Mouse (Mus musculus) telencephalon, adult 2 months (tissue): ENCODE measurements at regions not wholly inside any gene's neighbourhood (a gene's known extent, or its start where the extent isn't known, plus 50 kb on each side); places are given as distances from the start of the nearest gene placed in this dataset.
"Not testable (repeated sequence)": the region's sequence is repeated elsewhere in the genome, so short reads cannot be mapped to it uniquely, and the experiment has no call there.

Source experiments
- DNase-seq: peaks from one replicate; pipeline ENCODE4 v3.0.0-alpha.2; 2011; ENCODE audit warnings: low read depth, low spot score

DNA sequence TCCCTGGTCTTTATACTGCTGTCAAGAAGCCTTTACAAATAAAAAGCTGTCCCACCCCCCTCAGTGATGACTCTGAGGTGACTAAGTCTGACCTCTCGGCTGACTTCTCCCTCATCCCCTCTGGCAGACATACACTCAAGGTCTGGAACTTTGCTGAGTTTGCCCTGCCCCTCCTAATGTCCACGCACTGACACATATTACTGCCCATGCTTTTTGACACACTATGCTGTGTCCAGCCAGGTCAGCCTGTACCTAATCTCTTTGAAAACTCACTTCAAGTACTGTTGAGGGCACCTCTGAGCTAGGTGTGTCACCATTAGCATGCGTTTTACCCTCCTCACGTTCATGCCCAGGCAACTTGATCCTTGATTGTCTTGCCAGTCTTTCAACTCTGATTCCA, 164.9 kb upstream of the Frmd6 start:
- no peak for DNase-seq

GRCm38 (mm10) chr12:70668158-70668557, 157.2 kb upstream of the Frmd6 start:
- not testable (repeated sequence) for DNase-seq

- no peak for DNase-seq
Observed at GRCm38 (mm10) chr12:70672115-70672514, 153.2 kb upstream of the Frmd6 start.

DNA sequence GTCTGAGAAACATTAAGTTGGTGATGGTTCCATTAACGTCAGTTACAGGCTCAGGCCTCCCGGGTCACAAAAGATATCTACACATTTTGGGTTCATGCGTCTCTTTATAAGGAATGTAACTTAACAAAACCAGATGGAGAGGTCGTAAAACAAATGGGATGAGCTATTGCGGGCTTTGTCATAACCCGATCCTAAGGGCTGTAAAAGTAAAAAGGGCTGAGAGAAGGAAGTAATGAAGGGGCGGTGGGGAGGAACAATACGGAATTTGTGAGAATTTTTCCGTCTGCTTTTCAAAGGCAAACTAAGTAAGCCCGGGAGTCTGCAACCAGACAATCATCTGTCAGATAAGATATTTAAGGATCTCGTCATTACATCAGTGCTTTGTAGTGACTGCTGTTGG, 152.1 kb upstream of the Frmd6 start:
- DNase-seq: no peak

GRCm38 (mm10) chr12:70674144-70674543, 151.2 kb upstream of the Frmd6 start:
- DNase-seq: no peak

GRCm38 (mm10) chr12:70675846-70676245, 149.5 kb upstream of the Frmd6 start:
- no peak for DNase-seq

DNA sequence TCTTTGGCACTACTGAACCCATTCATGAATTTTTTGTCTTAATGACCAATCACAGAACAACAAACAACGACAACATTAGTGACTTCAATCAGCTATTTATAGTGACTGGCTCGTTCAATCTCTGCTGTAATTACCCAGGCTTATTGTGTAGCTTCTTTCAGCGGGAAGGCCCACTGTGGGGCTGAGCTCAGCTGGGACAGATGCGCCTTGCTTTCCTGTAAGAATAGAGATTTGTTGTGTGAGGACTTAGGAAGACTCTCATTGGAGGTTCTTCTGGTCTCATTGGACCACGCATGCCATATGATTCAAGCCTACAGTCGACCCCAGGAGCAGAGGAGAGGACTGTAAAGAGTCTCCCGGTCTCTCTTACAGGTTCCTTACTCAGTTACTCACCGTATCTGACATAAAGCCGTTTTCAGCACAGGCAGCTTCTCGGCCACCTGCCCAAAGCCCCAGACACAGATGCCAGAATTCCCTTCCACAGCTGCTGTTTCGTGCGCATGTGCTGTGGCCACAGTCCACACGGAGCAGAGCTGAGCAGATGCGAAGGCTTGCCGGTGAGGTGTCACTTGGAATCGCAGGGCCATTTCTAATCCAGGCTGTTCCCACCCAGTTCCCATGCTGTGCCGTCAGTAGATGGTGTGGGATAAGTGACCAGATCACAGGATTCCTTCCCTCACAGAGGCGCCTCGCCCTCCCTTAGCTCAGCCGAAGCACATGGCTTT, 145.5 kb upstream of the Frmd6 start:
- DNase-seq: no peak

GRCm38 (mm10) chr12:70681407-70681990, 143.8 kb upstream of the Frmd6 start:
- DNase-seq: no peak

GRCm38 (mm10) chr12:70684354-70684753, 141.0 kb upstream of the Frmd6 start:
- no peak for DNase-seq

- DNase-seq: no peak
Observed at GRCm38 (mm10) chr12:70685432-70685831, 139.9 kb upstream of the Frmd6 start.

GRCm38 (mm10) chr12:70686337-70686736, 139.0 kb upstream of the Frmd6 start:
- DNase-seq: no peak

DNA sequence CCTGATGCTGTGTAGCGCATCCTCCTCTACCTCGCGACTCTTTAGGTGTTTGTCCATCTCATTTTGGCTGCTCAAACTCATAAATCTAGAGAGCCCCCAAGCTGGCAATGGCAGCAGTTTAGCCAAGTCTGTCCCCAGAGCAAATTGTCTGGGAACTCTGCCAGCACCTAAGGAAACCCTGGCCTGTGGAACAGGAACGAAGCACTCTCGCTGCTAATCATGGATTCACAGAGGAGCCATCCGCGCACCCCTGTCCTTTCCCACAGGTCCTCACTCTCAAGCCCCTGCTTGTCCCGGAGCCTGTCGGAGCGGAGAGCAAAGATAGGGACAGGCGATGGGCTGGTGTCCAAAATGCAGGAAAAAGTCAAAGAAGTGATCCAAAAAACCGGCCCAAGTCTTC, 138.3 kb upstream of the Frmd6 start:
- no peak for DNase-seq

- DNase-seq: no peak
Observed at GRCm38 (mm10) chr12:70695162-70695561, 130.2 kb upstream of the Frmd6 start.

GRCm38 (mm10) chr12:70696256-70696655, 129.1 kb upstream of the Frmd6 start:
- no peak for DNase-seq

DNA sequence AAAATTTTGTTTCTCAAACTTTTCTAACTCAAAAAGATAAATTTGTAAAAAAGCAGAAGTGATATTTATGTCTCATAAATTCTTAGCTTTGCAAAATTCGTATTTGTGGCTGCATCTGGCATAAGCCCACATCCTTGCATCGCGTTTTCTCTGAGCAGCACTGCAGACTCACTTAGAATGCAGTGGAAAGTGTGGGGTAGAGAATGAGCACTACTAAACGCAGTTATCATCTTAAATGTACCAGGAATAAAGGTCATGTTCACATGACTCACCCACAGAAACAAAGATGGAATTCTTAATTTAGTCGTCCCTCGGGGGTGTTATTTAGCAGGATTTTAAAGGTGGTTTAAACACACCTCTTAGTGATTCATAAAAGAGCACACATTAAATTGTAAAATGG, 126.8 kb upstream of the Frmd6 start:
- peak; percentile 89 for DNase-seq

DNA sequence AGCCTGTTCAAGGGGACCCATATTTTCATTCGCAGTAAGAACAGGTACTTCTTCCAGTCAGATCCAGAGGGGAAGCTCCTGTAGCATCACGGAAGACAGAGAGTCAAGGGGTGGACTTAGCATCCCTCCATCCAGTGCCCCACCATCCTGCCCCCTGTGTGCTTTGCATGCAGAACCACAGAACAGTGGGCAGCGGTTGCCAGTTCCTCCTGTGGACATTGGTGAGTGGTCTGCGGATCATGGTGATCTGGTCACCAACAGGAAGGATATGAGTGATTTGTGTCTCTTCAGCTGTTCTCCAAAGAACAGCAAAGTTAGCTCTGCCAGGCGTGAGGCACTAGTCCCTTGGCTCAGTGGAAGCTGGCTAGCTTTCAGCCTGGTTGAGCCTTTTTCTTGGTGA, 122.8 kb upstream of the Frmd6 start:
- DNase-seq: no peak

GRCm38 (mm10) chr12:70706806-70707628, 118.3 kb upstream of the Frmd6 start:
- DNase-seq: no peak

DNA sequence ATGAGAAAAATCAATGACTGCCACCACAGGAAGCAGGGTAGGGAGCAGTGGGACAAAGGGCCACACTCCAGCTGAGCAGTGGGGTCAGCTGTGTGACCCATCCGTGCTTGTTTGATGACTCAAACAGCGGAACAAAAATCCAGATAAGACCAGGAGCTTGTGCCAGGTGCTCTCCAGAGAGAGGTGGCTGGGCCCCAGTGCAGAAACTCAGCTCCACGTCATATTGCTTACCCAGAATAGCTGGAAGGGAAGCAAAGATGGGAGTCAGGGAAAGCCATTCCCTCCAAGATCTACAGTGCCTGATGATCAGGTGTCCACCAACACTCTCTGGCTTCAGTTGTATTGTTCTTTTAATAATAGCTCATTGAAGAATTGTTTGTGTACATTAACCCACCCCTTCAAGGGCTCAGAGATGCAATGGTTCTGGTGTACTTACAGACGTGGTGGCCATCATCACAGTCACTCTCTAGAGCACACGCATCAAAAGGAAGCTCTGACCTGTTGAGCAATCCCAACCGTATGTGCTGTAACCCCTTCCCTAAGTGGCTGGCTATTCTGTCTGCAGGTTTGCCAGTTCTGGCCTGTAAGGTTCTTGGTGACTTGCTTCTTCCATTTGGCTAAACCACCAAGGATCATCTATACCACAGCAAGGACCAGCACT, 117.6 kb upstream of the Frmd6 start:
- no peak for DNase-seq

DNA sequence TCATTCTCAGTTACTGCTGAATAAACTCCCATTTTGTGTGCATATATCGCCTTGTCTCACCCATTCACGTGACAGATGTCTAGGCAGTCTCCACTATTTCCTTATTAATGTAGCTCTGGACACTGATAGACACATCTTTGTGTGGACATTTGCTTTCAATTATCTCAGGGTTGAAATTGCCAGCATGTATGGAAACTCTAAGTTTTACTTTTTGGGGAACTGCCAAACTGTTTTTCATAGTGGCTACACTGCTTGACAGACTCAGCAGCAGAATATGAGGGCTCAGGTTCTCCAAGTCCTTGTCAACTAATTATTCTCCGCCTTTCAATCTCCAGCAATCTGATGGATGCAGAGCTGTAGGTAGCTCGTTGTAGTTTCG, 117.0 kb upstream of the Frmd6 start:
- no peak for DNase-seq

DNA sequence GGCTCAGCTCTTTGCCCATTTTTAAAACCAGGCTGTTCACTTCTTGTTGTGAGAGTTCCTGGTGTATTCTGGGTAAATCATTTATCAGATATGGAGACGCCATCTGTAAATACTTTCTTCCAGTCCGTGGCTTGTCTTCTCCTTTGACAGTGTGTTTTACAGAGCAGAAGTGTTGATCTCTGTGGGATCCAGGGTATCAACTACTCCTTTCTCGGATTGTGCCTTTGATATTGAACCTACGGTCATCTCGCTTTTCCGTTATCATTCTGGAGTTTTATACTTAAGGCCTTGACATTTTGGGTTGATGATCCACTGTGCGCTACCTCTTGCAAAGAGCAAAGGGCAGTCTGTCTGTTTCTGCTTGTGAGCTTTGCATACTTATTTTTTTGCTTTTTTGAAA, 115.0 kb upstream of the Frmd6 start:
- DNase-seq: no peak

- DNase-seq: no peak
Observed at GRCm38 (mm10) chr12:70711030-70711429, 114.3 kb upstream of the Frmd6 start.

DNA sequence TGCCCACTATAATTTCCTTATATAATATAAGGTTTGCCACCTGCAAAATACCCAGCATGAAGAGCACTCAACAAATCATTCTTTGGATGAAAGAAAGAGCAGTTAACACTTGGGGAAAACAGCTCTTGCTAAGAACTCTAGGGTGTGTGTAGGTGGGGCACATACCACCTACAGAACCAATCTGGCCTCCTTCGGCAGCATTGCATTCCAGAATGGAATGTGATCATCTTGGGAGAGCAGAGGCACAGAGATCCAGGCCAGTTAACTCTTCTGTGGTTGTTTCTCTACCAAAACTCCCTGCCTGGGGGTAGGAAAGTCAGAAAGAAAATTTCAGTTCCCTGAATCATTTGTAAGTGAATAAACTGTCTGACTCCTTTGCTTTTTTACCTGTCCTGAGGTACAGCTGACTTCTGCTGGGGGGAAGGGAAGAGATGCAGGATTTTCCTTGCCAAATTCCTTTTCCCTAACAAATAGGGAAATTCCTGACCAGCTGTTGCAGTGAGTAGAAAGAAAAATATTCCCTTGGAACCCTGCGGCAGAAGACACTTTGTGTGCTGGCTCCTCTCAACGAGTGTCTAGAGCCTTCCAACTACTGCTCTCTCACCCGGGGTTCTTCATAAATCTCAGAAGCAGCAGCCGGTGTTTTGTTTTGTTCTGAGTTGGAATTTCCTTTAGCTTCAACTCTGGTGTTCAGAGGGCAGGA, 112.8 kb upstream of the Frmd6 start:
- peak; percentile 83 for DNase-seq
